Mouse (Mus musculus) megakaryocyte, embryonic 14.5 days (primary cell): ENCODE measurements around the gene Tff3.

Source experiments
- FLI1 ChIP-seq: IDR thresholded peaks from 2 replicates; pipeline ENCODE4 v1.6.1; 2012; ENCODE audit warnings: low read length, inconsistent platforms, mixed read lengths
- GATA1 ChIP-seq: IDR thresholded peaks from 3 replicates; pipeline ENCODE4 v1.6.1; 2012; ENCODE audit warnings: mixed read lengths, low read length, inconsistent platforms, borderline replicate concordance

GRCm38 (mm10) chr17:31086196-31086595 lies 43.2 kb downstream of the Tff3 start:
- no peak for TF ChIP-seq GATA1
- no peak for TF ChIP-seq FLI1
